Mouse (Mus musculus): Measurements from ENCODE around the gene Gm11084. TPM values are rescaled to one million over a fixed set of nuclear protein-coding genes. Genes with fewer than 3 reads are reported as not detected.

The Gm11084 gene
- polyA plus RNA-seq (2014; fragmentation: Nextera tagmentation; extraction: Ambion mirVana) = not detected in 2 replicates

GRCm38 (mm10) chr2:72986616-72987015, at the start of gene Gm11084:
Gene Gm11084, minus strand, starts transcription at chr2:72986716.
- Histone ChIP-seq H3K4me1 (replicated peaks; ENCODE audit: control insufficient read depth, insufficient read depth, low read length) (no peaks in the 10 kb centered on the region), H3K4me3 (ENCODE audit: low read depth, low read length) (no peak within 1 kb of the TSS), H3K27me3 (ENCODE audit: control insufficient read depth, insufficient read depth, low read length) (no peaks in the 10 kb centered on the region), H3K9me3 (ENCODE audit: control insufficient read depth, low read length) (no peaks in the 10 kb centered on the region; the same call in 1 of the 2 replicates), H3K4me2 (replicated peaks; ENCODE audit: low read depth, low read length) (no peak within 1 kb of the TSS), H3K36me3 (ENCODE audit: control insufficient read depth, insufficient read depth, low read length) (no peaks in the 10 kb centered on the region), H3K27ac (ENCODE audit: low read depth, low read length) (no peak within 1 kb of the TSS), H3K9ac (ENCODE audit: low read depth, low read length) (no peak within 1 kb of the TSS)
- 92% methylated on average over 5 of the region's 5 CpGs for WGBS
- DNase-seq (ENCODE audit: low spot score) (no peak), ATAC-seq (ENCODE audit: low FRiP score) (no peak)

- WGBS = 89% methylated on average over 7 of the region's 7 CpGs
- H3K4me2 ChIP-seq (replicated peaks; ENCODE audit: low read depth, low read length) = no peak overlapping the region
These were observed 44.8 kb upstream of the Gm11084 start for GRCm38 (mm10) chr2:73031061-73032055.

DNA sequence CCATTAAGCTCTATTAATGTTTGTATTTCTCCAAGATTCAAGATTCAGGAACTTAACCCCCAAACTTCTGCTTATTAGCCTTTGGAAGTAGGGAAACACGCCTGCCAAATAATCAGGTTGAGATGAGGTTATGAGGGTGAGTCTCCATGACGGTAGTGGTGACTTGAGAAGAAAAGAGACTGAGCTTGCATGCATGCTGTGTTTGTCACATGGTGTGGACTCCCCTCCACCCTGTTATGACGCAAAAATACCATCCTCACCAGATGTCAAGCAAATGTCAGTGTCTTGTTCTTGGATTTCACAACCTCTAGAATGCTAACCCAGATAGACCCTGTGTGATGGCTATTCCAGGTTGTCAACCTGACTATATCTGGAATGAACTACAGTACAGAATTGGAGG, 43.3 kb upstream of the Gm11084 start:
- DNase-seq (ENCODE audit: low spot score) (no peak), ATAC-seq (ENCODE audit: low FRiP score) (no peak)
- H3K4me3 ChIP-seq (ENCODE audit: low read depth, low read length) = no peak overlapping the region
- no peaks in the 10 kb centered on the region for H3K4me1 ChIP-seq (replicated peaks; ENCODE audit: control insufficient read depth, insufficient read depth, low read length)
- no peak overlapping the region for H3K27ac ChIP-seq (ENCODE audit: low read depth, low read length)
- no peak overlapping the region for H3K4me2 ChIP-seq (replicated peaks; ENCODE audit: low read depth, low read length)
- no peaks in the 10 kb centered on the region for H3K36me3 ChIP-seq (ENCODE audit: control insufficient read depth, insufficient read depth, low read length)
- WGBS = 91% methylated on average over 3 of the region's 3 CpGs
- H3K9ac ChIP-seq (ENCODE audit: low read depth, low read length) = no peak overlapping the region
- H3K9me3 ChIP-seq (ENCODE audit: control insufficient read depth, low read length) = no peaks in the 10 kb centered on the region
- H3K27me3 ChIP-seq (ENCODE audit: control insufficient read depth, insufficient read depth, low read length) = no peaks in the 10 kb centered on the region

More at GRCm38 (mm10) chr2:73031061-73032055, 44.8 kb upstream of the Gm11084 start:
- ATAC-seq (ENCODE audit: low FRiP score) (no peak), DNase-seq (ENCODE audit: low spot score) (no peak)
- Histone ChIP-seq H3K4me3 (ENCODE audit: low read depth, low read length) (no peak overlapping the region), H3K27ac (ENCODE audit: low read depth, low read length) (no peak overlapping the region), H3K9ac (ENCODE audit: low read depth, low read length) (no peak overlapping the region), H3K4me1 (replicated peaks; ENCODE audit: control insufficient read depth, insufficient read depth, low read length) (no peaks in the 10 kb centered on the region), H3K27me3 (ENCODE audit: control insufficient read depth, insufficient read depth, low read length) (no peaks in the 10 kb centered on the region), H3K36me3 (ENCODE audit: control insufficient read depth, insufficient read depth, low read length) (no peaks in the 10 kb centered on the region), H3K9me3 (ENCODE audit: control insufficient read depth, low read length) (no peaks in the 10 kb centered on the region)

- WGBS = 88% methylated on average over 3 of the region's 3 CpGs
- no peak for DNase-seq (ENCODE audit: low spot score)
- no peaks in the 10 kb centered on the region for H3K9me3 ChIP-seq (ENCODE audit: control insufficient read depth, low read length)
- H3K27me3 ChIP-seq (ENCODE audit: control insufficient read depth, insufficient read depth, low read length) = no peaks in the 10 kb centered on the region
- H3K4me1 ChIP-seq (replicated peaks; ENCODE audit: control insufficient read depth, insufficient read depth, low read length) = no peaks in the 10 kb centered on the region
- H3K9ac ChIP-seq (ENCODE audit: low read depth, low read length) = no peak overlapping the region
- H3K4me2 ChIP-seq (replicated peaks; ENCODE audit: low read depth, low read length) = no peak overlapping the region
- no peak overlapping the region for H3K4me3 ChIP-seq (ENCODE audit: low read depth, low read length)
- no peaks in the 10 kb centered on the region for H3K36me3 ChIP-seq (ENCODE audit: control insufficient read depth, insufficient read depth, low read length)
- H3K27ac ChIP-seq (ENCODE audit: low read depth, low read length) = no peak overlapping the region
- no peak for ATAC-seq (ENCODE audit: low FRiP score)
These were observed 41.5 kb upstream of the Gm11084 start for GRCm38 (mm10) chr2:73028019-73028418.

- DNase-seq (ENCODE audit: low spot score) (no peak), ATAC-seq (ENCODE audit: low FRiP score) (no peak)
These were observed 40.6 kb upstream of the Gm11084 start for GRCm38 (mm10) chr2:73027126-73027525.

GRCm38 (mm10) chr2:73023803-73024202, 37.3 kb upstream of the Gm11084 start:
- Histone ChIP-seq H3K9ac (ENCODE audit: low read depth, low read length) (no peak overlapping the region), H3K9me3 (ENCODE audit: control insufficient read depth, low read length) (no peaks in the 10 kb centered on the region), H3K27me3 (ENCODE audit: control insufficient read depth, insufficient read depth, low read length) (no peaks in the 10 kb centered on the region), H3K4me2 (replicated peaks; ENCODE audit: low read depth, low read length) (no peak overlapping the region), H3K27ac (ENCODE audit: low read depth, low read length) (no peak overlapping the region), H3K36me3 (ENCODE audit: control insufficient read depth, insufficient read depth, low read length) (no peaks in the 10 kb centered on the region), H3K4me3 (ENCODE audit: low read depth, low read length) (no peak overlapping the region), H3K4me1 (replicated peaks; ENCODE audit: control insufficient read depth, insufficient read depth, low read length) (no peaks in the 10 kb centered on the region)
- WGBS = 46% methylated on average over 6 of the region's 6 CpGs
- DNase-seq (ENCODE audit: low spot score) (no peak), ATAC-seq (ENCODE audit: low FRiP score) (no peak)

More at GRCm38 (mm10) chr2:73027126-73027525, 40.6 kb upstream of the Gm11084 start:
- 68% methylated on average over 3 of the region's 3 CpGs for WGBS
- no peaks in the 10 kb centered on the region for H3K4me1 ChIP-seq (replicated peaks; ENCODE audit: control insufficient read depth, insufficient read depth, low read length)
- H3K4me3 ChIP-seq (ENCODE audit: low read depth, low read length) = no peak overlapping the region
- H3K9ac ChIP-seq (ENCODE audit: low read depth, low read length) = no peak overlapping the region
- no peaks in the 10 kb centered on the region for H3K27me3 ChIP-seq (ENCODE audit: control insufficient read depth, insufficient read depth, low read length)
- no peak overlapping the region for H3K4me2 ChIP-seq (replicated peaks; ENCODE audit: low read depth, low read length)
- no peaks in the 10 kb centered on the region for H3K36me3 ChIP-seq (ENCODE audit: control insufficient read depth, insufficient read depth, low read length)
- no peak overlapping the region for H3K27ac ChIP-seq (ENCODE audit: low read depth, low read length)
- H3K9me3 ChIP-seq (ENCODE audit: control insufficient read depth, low read length) = no peaks in the 10 kb centered on the region

DNA sequence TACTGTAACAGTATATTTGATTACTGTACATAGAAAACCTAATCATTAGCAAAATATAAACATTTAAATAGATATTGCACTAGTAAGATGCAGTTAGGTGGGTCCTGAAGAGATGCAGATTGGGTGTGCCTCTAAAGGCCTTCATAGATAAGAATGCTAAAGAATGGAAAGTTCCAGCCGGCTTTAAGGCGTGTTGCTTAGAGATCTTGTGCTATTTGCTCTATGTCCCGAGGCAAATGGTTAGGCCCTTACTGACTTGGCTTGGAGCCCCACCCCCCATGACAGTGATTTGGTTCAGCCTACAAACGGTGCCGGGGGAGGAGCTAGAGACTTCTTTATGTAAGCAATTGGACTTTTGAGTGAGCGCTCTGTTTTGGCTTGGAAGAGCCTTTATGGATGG, 34.5 kb upstream of the Gm11084 start:
- Histone ChIP-seq H3K4me1 (replicated peaks; ENCODE audit: control insufficient read depth, insufficient read depth, low read length) (no peaks in the 10 kb centered on the region), H3K9ac (ENCODE audit: low read depth, low read length) (no peak overlapping the region), H3K4me3 (ENCODE audit: low read depth, low read length) (no peak overlapping the region), H3K9me3 (ENCODE audit: control insufficient read depth, low read length) (no peaks in the 10 kb centered on the region), H3K27ac (ENCODE audit: low read depth, low read length) (no peak overlapping the region), H3K36me3 (ENCODE audit: control insufficient read depth, insufficient read depth, low read length) (no peaks in the 10 kb centered on the region), H3K27me3 (ENCODE audit: control insufficient read depth, insufficient read depth, low read length) (no peaks in the 10 kb centered on the region), H3K4me2 (replicated peaks; ENCODE audit: low read depth, low read length) (no peak overlapping the region)
- no peak for ATAC-seq (ENCODE audit: low FRiP score)
- DNase-seq (ENCODE audit: low spot score) = no peak
- WGBS = 78% methylated on average over 6 of the region's 6 CpGs

GRCm38 (mm10) chr2:73019371-73020146, 33.0 kb upstream of the Gm11084 start:
- DNase-seq (ENCODE audit: low spot score) = no peak

More at GRCm38 (mm10) chr2:73019371-73020146, 33.0 kb upstream of the Gm11084 start:
- Histone ChIP-seq H3K9ac (ENCODE audit: low read depth, low read length) (no peak overlapping the region), H3K36me3 (ENCODE audit: control insufficient read depth, insufficient read depth, low read length) (no peaks in the 10 kb centered on the region), H3K4me3 (ENCODE audit: low read depth, low read length) (no peak overlapping the region), H3K4me2 (replicated peaks; ENCODE audit: low read depth, low read length) (no peak overlapping the region), H3K4me1 (replicated peaks; ENCODE audit: control insufficient read depth, insufficient read depth, low read length) (no peaks in the 10 kb centered on the region), H3K9me3 (ENCODE audit: control insufficient read depth, low read length) (no peaks in the 10 kb centered on the region), H3K27ac (ENCODE audit: low read depth, low read length) (no peak overlapping the region), H3K27me3 (ENCODE audit: control insufficient read depth, insufficient read depth, low read length) (no peaks in the 10 kb centered on the region)
- no peak for ATAC-seq (ENCODE audit: low FRiP score)
- 85% methylated on average over 9 of the region's 9 CpGs for WGBS

Data from hindbrain, embryonic 11.5 days (tissue).